Mouse (Mus musculus) thymus, postnatal 4 days (tissue): Measurements from ENCODE around the gene Tex46.

Experiments
- DNase-seq: peaks from one replicate; pipeline ENCODE4 v3.0.0; 2021

Gene Tex46

DNA sequence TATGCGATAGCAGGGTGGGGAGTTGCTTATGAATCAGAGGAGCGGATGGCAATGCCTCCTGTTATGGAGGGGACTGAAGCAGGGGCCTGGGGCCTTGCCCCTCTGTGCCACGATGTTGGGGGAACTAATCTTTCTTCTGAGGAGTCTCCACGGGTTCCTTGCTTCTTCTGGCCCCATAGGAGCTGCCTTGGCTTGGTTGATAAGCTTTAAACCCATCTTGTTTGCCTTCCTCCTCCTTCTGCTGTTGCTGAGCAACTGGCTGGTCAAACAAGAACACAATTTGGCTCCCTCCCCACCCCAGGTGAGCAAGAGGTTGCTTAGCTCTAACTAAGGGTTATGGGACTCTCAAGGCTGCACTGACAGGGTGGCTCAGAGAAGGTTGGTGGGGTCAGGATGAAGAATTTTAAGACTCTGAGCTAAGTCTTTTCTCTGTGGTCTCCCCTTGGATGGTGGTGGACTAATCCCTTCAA, at the start of gene Tex46:
Tex46 (plus strand) TSS at position 51 of the 470 bp plus-strand sequence.
- no peak for DNase-seq

DNA sequence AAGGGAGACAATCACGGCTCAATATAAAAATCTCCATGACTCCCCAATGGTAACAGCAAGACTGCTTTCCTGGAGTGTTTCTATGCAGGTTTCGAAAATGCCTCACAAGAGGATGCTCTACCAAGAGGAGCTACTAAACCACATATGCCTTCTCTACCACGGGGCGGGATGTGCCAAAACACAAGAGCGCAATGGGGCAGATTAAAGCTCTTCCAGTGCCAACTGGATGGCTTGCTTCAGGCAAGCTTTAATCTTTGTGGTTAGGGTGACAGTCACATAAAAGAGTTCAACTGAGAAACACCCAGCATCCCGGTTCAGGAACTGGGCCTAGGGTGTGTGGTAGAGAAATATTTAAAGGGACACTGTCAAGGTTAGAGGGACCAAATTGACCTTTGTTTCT, 47.5 kb upstream of the Tex46 start:
- DNase-seq: no peak

DNA sequence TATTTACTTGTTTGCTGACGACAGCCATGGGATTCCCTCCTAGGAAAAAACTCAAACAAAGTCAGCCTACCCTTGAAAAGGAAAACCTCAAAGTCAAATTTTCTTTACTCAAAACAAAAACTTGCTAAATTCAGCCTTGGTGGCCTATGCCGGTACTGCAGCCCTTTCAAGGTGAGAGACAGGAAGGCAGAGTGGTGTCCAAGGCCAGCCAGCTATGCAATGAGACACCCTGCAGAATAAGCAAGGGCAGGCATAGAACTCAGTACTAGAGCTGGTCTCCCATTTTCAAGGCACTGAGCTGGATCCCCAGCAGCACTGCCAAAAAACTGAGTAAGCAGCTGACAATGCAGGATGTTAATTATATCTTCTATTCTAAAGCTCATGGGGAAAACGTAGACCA, 41.6 kb upstream of the Tex46 start:
- DNase-seq: peak; percentile 63

DNA sequence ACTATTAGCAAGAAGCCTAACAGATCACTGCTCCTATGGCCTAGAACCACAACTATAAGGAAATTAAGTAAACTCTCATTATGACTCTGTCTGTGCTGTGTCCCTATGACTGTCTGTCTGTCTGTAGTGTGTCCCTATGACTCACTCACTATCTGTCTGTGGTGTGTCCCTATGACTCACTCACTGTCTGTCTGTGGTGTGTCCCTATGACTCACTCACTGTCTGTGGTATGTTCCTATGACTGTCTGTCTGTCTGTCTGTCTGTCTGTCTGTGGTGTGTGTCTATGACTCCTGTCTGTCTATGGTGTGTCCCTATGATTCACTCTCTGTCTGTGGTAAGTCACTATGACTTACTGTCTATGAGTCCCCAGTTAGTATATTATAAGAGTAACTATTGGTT, 40.2 kb upstream of the Tex46 start:
- no peak for DNase-seq

DNA sequence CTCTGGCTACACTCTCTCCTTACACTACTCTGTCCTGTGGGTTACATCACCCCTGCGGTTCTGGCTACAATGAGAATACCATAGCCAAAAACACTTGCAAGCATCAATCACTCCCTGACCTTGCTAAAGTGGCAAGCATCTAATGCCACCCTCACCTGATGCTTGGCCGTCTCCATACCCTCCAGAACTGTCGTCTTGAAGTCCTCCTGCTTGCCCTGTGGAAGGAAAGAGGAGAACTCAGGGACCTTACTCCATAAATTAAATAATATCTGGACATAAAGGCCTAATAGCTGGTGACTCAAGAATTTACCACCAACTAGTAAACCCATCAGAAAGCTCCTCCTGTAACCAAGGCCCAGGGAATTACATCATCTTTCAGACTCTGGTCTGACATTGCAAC, 28.4 kb upstream of the Tex46 start:
- DNase-seq: no peak

DNA sequence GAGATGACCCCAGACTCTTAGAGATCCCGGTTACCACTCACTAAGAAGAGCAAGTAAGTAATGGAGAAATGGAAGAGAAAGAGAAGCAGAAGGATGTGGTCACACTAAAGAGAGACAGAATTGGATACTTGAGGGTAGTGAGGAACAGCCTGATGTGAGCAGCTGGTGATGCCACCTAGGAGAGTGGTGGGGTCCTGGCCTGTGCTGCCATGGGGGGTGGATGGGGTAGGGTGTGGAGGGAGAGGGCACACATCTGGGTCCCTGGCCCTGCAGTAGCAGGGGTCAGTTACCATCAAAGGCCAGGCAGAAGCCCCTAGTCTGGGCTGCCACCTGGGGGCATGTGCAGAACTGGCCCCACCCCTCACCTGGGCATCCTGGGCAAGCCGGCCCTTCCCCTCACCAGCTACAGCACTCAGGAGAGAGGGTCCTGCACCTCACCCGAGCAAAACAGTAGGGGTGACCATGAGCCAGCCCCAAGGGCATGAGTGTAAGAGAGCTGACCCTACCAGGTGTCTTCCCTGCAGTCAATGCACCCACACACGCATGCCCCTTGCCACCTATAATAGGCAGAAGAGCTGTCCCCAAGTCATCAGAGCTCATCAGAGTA, 22.9 kb upstream of the Tex46 start:
- DNase-seq: no peak

DNA sequence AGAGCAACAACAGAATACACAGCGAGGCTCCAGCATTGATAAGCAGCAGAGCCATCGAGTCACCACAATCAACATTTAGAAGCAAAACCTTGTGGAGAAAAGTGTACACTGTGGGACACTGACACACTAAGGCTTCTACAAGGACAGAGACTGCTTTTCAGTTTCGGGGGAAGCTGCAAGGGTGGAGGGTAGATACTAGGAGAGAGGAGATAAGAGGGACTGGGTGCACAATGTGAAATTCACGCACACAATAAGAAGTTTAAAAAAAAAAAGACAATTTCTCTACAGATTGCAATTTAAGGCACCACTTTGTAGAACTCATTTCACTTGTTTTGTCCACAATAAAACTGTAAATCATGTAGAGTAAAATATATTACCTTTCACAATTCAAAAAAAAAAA, 22.2 kb upstream of the Tex46 start:
- no peak for DNase-seq

DNA sequence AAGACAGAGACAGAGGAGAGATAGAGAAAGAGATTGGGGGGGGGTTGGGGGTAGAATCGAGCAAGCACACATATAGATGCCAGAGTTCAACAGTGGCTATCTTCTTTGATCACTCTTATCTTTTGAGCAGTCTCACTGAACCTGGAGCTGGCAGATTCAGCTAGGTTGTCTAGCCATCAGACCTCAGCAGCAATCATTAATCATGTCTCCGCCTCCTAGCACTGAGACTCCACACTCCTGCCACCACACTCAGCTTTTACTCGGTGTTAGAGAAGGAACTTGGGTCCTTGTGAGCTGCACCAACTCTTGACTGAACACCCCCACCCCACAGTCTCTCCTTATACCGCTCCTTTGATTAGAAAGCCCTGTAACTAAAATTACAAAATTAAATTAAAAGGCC, 18.1 kb upstream of the Tex46 start:
- no peak for DNase-seq

DNA sequence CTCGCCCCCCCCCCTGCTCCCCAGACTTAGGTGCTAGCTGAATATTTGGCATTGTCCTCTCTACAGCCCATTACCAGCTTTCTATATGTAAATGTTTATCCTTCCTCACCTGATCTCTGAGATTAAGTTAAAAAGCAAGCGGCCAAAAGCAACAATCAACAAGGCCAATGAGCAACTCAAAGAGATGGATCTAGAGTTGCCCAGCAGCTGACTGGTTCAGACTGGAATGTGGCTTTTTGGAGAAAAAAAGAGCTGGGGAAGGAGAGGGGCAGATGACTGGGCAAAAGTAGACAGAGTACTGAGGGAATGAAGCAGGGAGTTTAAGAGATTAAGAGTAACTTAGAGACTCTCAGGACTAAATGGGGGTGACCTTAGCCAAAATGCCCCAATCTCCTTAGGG, 16.2 kb upstream of the Tex46 start:
- DNase-seq: no peak

DNA sequence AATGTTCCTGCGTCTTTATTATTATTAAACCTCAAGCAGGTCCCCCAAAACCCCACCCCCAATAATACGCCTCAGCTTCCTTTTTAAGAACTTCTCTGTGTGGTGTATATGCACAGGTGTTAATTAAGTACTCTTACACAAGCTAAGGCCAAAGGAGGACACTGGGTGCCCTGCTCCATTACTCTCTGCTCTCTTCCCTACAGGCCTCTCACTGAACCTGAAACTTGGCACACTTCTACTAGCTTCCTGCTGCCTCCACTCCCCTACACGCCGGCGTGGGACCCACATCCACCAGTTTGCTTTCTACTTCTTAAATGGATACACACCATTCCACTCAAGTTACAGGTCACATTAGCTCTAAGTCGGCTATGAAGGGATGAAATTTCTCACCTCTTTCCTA, 15.0 kb upstream of the Tex46 start:
- DNase-seq: no peak

DNA sequence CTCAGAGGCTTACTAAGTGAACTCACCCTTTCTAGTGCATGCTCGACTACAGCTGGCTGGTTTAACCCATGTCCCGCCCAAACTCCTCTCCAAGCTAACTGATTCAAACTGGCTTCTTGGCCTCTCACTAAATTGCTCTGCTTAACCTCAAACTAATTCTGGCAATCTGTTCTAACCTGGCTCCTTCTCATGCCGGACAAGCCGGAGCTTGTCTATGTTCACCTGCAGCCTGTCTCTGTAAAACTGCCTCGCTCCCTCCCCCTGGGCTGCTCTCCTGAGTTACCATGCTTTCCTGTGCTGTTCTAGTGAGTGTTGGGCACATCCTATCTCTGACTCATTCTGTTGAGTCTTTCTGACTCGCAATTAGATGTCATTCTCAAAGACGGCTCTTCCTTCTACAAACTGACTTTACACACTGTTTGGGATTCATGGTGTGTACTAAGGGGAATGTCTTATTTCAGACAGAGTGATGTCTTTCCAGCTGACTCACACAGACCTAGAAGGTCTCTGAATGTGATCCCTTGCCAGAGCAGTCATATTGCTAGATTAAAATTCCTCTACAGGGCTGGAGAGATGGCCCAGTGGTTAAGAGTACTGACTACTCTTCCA, 11.9 kb upstream of the Tex46 start:
- DNase-seq: no peak

DNA sequence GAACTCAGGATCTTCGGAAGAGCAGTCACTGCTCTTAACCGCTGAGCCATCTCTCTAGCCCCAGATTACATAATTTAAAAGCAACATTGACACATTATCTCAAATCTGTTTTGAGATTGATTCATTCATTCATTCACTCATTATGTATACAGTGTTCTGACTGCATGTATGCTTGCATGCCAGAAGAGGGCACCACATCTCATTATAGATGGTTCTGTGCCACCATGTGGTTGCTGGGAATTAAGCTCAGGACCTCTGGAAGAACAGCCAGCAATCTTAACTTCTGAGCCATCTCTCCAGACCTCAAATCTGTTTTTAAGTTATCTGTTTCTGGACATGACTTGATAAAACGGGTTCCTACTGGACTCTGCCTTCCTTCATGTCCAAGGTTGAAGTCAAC, 10.4 kb upstream of the Tex46 start:
- DNase-seq: no peak

DNA sequence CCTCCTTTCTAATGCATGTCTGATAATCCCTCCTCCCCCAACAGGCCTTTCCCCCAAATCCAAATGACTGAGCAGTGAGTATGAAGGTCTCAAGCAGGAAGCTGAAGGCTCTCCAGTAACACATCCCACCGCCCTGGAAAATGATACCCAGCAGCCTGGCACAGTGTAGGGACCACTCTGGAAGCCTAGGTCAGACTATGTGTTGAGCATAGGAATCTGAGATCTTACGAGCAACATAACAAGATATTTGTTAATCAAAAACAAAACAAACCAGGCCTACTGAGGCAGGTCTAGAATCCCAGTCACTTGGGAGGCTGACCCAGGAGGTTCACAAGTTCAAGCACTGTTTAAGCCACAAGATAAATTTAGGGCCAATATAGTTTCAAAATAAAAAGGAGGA, 9.7 kb upstream of the Tex46 start:
- no peak for DNase-seq

DNA sequence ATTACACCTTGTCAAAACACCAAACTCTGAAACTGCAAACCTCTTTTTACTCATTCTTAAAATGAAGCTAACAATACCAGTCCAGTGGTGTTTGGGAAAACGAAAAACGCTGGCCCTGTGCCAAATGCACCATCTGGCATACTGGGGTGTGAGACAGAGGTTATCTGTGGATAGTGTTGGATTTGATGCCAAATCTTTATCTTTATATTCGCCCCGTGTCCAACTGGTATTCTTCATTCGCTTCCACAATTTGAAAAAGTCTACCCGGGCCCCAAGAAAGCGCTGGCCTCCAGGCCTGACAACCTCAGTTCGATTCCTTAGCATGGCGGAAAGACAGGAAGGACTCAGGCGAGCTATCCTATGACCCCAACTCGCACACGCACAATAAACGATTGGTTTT, 8.8 kb upstream of the Tex46 start:
- peak; percentile 51 for DNase-seq

DNA sequence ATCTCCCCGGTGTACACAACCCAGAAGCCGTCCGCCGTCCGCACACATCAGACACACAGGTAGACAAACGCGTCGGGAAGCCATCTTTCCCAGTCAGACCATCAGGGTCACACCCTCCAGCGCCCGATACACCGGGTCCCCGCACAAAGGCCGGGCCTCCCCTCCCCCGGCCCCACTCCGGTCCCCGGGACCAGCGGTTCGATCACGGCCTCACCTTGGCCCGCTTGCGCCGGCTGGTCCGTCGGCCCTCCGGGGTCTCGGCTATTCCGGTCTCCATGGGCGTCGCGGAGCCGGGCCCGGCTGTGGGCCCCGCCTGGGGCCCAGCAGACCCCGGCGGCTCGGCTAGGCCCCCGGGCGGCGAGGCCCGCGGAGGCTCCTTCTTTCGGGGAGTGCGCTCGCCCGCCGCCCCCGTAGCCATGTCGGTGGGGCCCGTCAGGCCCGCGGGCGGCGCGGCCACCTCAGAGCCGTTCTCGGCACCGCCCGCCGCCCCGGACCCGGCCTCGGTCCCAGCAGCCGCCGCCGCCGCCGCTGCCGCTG, 8.2 kb upstream of the Tex46 start:
- peak; percentile 68 for DNase-seq

DNA sequence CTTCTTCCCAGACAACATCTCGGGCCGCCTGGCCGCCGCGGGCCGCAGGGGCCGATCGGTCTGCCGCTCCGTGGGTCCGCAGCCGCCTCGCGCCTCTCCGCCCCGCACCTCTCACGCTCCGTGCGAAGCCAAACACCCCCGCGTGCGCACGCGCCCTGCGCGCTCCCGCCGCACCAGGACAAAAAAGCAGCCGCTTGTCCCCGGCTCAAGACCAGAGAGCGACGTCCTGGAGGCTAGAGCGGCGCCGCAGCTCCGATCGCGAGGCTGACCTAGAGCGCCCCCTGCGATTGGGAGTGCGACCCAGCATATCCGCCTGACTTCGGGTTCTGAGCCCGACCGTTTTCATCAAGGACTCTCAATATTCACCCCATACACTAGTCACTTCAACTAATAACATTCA, 7.7 kb upstream of the Tex46 start, which contains the start of gene Kdm1a:
Kdm1a (minus strand) TSS at position 156 of the 400 bp plus-strand sequence.
- DNase-seq: peak; percentile 99

DNA sequence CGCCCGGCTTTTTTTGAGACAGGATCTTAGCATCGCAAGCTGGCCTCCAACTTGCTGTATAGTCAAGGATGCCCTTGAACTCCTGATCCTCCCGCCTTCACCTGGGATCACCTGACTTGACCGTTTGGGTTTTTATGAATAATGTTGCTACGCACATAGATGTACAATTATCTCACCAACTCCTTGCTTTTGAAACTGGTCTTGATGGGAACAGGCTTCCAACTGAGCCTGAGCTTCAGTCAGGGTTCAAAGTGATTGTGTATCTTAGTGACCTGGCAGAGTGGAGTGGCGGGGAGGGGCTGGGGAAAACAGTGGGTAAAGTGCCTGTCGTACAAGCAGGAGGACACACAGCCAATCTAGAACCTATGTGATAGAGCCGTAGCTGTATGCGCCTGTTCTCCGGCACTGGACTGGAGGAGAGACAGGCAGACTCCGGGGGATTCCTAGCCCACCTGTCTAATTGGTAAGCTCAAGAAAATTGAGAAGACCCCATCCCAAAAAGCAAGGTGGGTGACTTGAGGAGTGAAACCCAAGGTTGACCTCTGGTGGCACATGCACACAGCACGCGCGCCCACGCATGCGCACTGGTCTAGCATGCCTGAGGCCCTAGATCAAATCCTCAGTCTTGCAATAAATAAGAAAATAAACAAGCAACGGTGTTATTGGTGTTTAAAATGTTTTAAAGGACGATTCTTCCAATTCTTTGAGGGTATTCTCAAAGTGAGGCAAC, 4.3 kb upstream of the Tex46 start:
- no peak for DNase-seq

DNA sequence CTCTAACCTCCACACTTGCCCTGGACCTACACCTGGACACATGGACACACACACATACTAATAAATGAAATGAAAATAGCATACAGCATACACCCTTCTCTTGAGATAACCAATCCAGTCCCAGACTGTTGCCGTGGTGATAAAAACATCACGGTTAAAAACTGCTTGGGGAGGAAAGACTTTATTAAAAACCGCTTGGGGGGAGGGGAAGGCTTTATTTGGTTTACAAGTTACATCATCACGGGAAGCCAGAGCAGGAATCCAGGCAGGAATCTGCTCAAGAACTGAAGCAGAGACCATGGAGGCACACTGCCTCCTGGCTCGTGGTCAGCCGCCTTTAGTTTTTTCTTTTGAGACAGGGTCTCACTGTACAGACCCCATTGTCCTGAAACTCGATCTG, 3.4 kb downstream of the Tex46 start:
- no peak for DNase-seq

DNA sequence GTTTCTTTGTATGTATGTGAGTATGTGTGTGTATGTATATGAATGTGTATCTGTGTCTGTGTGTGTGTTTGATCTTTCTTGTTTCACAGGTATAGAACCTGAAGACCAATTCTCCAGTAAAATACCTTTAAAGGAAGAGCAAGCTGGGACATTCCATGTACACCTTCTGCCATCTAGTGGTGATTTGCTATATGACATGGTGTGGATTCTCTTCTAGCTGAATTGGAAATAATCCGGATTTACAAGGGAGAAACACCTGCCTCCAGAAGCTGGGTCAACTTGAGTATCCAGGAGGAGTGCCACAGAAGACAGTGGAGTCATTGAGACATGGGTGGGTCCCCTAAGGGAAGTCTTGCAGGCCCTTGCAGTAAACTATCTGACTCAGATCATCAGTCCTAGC, 11.1 kb downstream of the Tex46 start:
- DNase-seq: peak; percentile 23

DNA sequence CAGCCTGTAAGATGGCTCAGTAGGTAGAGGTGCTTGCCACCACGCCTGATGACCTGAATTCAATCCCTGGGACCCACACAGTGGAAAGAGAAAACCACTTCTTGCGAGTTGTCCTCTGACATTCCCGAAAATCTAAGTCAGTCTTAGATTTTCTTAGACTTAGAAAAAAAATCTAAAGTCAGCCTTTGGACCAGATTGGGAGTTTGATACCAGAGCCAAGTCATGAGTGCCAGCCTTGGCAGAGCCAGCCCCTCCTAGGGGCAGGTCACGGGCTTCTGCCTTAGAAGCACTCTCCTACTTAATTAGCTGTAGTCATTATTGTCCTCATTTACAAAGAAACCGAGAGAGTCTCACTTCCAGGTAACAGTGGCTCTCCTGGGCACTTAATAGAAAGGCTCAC, 11.7 kb downstream of the Tex46 start:
- DNase-seq: no peak

DNA sequence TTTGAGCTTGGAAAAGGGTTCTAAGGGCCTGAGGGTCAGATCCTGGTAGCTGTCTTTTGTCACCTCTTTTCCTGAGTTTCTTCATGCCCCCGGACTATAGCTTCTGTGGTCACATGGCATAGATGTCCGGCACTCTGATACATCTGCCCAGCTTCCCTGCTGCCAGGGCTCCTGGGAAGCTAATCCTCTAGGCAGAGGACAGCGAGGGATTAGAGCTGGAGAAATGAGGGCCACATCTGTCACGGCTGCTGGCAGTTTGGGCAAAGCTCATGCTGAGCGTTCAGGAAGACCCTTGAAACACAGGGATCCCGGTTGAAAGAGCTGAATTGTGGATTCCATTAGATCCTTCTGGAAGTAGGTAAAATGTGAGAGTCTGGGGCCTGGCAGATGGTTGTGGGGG, 12.2 kb downstream of the Tex46 start, which contains the start of gene Lactbl1:
Lactbl1 (plus strand) TSS at position 234 of the 400 bp plus-strand sequence.
- no peak for DNase-seq

DNA sequence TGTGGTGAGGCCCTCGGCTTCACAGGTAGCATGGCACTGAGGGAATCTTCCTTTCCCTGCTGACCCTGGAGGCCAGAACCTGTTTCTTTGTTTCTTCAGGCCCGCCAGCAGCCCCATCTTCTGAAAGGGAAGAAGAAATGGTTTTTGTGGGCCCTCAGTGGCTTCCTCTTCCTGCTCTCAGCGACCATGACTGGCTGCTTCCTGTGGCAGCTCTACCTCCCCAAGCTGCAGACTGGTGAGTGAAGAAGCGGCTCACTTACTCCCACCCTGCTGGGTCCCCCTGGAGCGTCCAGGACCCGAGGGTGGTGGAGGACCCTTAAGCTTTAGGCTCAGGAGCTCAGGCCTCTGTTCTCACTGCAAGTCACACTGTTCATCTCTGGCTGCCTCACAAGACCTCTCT, 16.4 kb downstream of the Tex46 start:
- peak; percentile 53 for DNase-seq

DNA sequence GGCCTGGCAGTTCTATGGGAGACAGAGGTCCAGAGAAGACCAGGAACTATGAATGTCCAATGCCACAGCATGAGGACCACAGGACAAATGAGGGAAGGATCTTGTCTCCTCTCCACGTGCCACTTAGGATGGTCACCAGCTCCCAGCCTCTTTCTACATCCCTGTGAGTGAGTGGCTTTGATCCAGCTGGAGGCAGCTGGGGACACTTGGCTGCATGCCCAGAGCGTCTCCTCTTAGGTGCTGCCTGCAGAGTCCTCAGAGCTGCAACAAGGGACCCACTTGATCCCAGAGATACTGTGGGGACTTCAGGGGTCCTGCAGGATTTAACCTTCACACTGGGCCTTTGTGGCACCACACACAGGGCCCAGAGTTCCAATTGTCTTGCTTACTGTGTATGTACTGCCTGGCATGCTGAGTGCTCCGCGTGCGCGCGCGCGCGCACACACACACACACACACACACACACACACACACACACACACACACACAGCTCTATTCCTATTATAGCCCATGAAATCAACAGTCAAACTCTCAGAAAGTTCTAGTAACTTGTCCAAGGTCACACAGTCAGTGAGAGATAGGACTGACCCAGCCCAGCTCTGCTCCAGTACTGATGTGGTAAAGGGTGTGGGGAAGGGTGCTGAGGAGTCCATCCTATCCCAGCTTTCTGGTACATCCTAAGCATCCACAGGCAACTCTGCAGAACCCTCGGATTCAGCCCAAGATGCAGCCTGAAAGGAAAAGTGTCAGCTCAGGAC, 21.2 kb downstream of the Tex46 start:
- DNase-seq: no peak
